Mouse (Mus musculus): ENCODE results near the gene Golim4.

GRCm38 (mm10) chr3:75948003-75948402, 8.7 kb downstream of the Golim4 start:
- no peak for TF ChIP-seq CTCF (IDR thresholded peaks at IDR 0.05; ENCODE audit: borderline replicate concordance, insufficient read depth, low read depth, low read length)
- no peak for TF ChIP-seq POLR2A (IDR thresholded peaks at IDR 0.05; ENCODE audit: borderline replicate concordance, insufficient read depth, low read length)
